Mouse (Mus musculus) megakaryocyte progenitor cell, adult 5-6 weeks (primary cell): ENCODE results near the gene Ceacam18. TPM values are rescaled to one million over a fixed set of nuclear protein-coding genes. Genes with fewer than 3 reads are reported as not detected.
A peak's percentile ranks its signal among the peaks of the same experiment; 100 is the strongest.

ENCODE experiments used
- ATAC-seq: replicated peaks from 2 replicates; pipeline ENCODE4 v1.8.0; 2016; ENCODE audit warnings: mild to moderate bottlenecking, moderate TSS enrichment, inconsistent platforms; ENCODE audit not compliant: poor library complexity
- total RNA-seq, 2 experiments: library from RNA; stranded (forward) in 1 of 2; stranded (reverse) in 1 of 2; fragments of 157-497, 149-512 nt in 1 of 2; fragments of 200-1000 nt in 1 of 2; gene quantifications; 2 replicates each; pipeline versions ENCODE4 v1.2.3 to v1.2.4; 2015 to 2017

Ceacam18 gene
- total RNA-seq (2015) (not detected in 2 replicates), total RNA-seq (2017) (not detected in 2 replicates)

- no peak for ATAC-seq
Observed at GRCm38 (mm10) chr7:43634500-43634899, at the start of gene Ceacam18. Gene Ceacam18 (plus strand): TSS chr7:43634707.

- ATAC-seq = 0 out of 2 replicates have a peak, but pooled peaks have one; percentile 49
Observed at GRCm38 (mm10) chr7:43584790-43585189, 49.7 kb upstream of the Ceacam18 start.

- ATAC-seq = no peak
Observed at GRCm38 (mm10) chr7:43601884-43602283, 32.6 kb upstream of the Ceacam18 start.

GRCm38 (mm10) chr7:43606896-43607742, 27.4 kb upstream of the Ceacam18 start, which contains the start of gene Zfp819:
Gene Zfp819 (plus strand): TSS chr7:43607169.
- ATAC-seq = peak; percentile 78

GRCm38 (mm10) chr7:43607743-43608287, 26.7 kb upstream of the Ceacam18 start:
- peak; percentile 79 for ATAC-seq

- no peak for ATAC-seq
Observed at GRCm38 (mm10) chr7:43608316-43608824, 26.1 kb upstream of the Ceacam18 start.

- peak; percentile 94 for ATAC-seq
Observed at GRCm38 (mm10) chr7:43613816-43614551, 20.5 kb upstream of the Ceacam18 start.

- ATAC-seq = peak; percentile 68
Observed at GRCm38 (mm10) chr7:43622927-43623326, 11.6 kb upstream of the Ceacam18 start.

GRCm38 (mm10) chr7:43623819-43624218, 10.7 kb upstream of the Ceacam18 start:
- ATAC-seq = no peak

GRCm38 (mm10) chr7:43625065-43625464, 9.4 kb upstream of the Ceacam18 start:
- no peak for ATAC-seq

GRCm38 (mm10) chr7:43625794-43626422, 8.6 kb upstream of the Ceacam18 start:
- ATAC-seq = no peak

GRCm38 (mm10) chr7:43633940-43634339, 567 bp upstream of the Ceacam18 start:
- ATAC-seq = no peak

- ATAC-seq = peak; percentile 93
Observed at GRCm38 (mm10) chr7:43636194-43636593, 1.7 kb downstream of the Ceacam18 start.

GRCm38 (mm10) chr7:43637118-43637517, 2.6 kb downstream of the Ceacam18 start:
- peak; percentile 71 for ATAC-seq

GRCm38 (mm10) chr7:43642587-43642986, 8.1 kb downstream of the Ceacam18 start:
- peak; percentile 91 for ATAC-seq

GRCm38 (mm10) chr7:43643046-43643652, 8.6 kb downstream of the Ceacam18 start:
- ATAC-seq = peak; percentile 53

- ATAC-seq = no peak
Observed at GRCm38 (mm10) chr7:43652683-43653082, 18.2 kb downstream of the Ceacam18 start.

GRCm38 (mm10) chr7:43654519-43654918, 20.0 kb downstream of the Ceacam18 start:
- peak; percentile 89 for ATAC-seq

GRCm38 (mm10) chr7:43656232-43656631, 21.7 kb downstream of the Ceacam18 start:
- peak; percentile 43 for ATAC-seq

GRCm38 (mm10) chr7:43660002-43660401, 25.5 kb downstream of the Ceacam18 start, which contains the start of gene Siglece:
Gene Siglece (minus strand): TSS chr7:43660161.
- ATAC-seq = peak; percentile 63
